Mouse (Mus musculus) urinary bladder, adult 2 months (tissue): ENCODE measurements around the gene Zcchc4. TPM values are rescaled to one million over a fixed set of nuclear protein-coding genes. Genes with fewer than 3 reads are reported as not detected.

Source experiments
- polyA plus RNA-seq: library from polyadenylated mRNA; depleted of rRNA; stranded (reverse); fragments of >200 nt; gene quantifications from 2 replicates; pipeline ENCODE4 v1.2.3, GENCODE M21; 2012; rRNA removed

Zcchc4 gene
- polyA plus RNA-seq, 1 experiment, result 11.9 TPM

Other genes starting within 250 kb of the Zcchc4 start
- gene Lgi2, start 208.9 kb upstream of the Zcchc4 start, polyA plus RNA-seq, result 2.0 and 3.3 TPM in 2 replicates
- gene Sepsecs, start 105.7 kb upstream of the Zcchc4 start, polyA plus RNA-seq, result 10.3 and 11.3 TPM in 2 replicates
- 10.2 and 12.2 TPM in 2 replicates for gene Pi4k2b, start 33.8 kb upstream of the Zcchc4 start, polyA plus RNA-seq
- gene Anapc4, start 58.6 kb downstream of the Zcchc4 start, polyA plus RNA-seq, result 74.7 and 76.4 TPM in 2 replicates